Mouse (Mus musculus) testis, postnatal 14 days (tissue): Measurements from ENCODE around the gene Glis3.

Source experiments
- DNase-seq: peaks from one replicate; pipeline ENCODE4 v3.0.0; 2021; ENCODE audit warnings: low spot score

Gene Glis3

GRCm38 (mm10) chr19:28478055-28478454 is 201.8 kb downstream of the Glis3 start:
- no peak for DNase-seq

- no peak for DNase-seq
Measured at GRCm38 (mm10) chr19:28477326-28477863, 202.5 kb downstream of the Glis3 start.

- no peak for DNase-seq
Measured at GRCm38 (mm10) chr19:28473621-28474020, 206.3 kb downstream of the Glis3 start.

GRCm38 (mm10) chr19:28471144-28471543 is 208.7 kb downstream of the Glis3 start:
- no peak for DNase-seq

GRCm38 (mm10) chr19:28465779-28466178 is 214.1 kb downstream of the Glis3 start:
- DNase-seq, result no peak

GRCm38 (mm10) chr19:28454331-28454730 is 225.5 kb downstream of the Glis3 start:
- DNase-seq, result no peak

- no peak for DNase-seq
Measured at GRCm38 (mm10) chr19:28452951-28453520, 226.8 kb downstream of the Glis3 start.

- no peak for DNase-seq
Measured at GRCm38 (mm10) chr19:28448811-28449210, 231.1 kb downstream of the Glis3 start.

GRCm38 (mm10) chr19:28442161-28442560 is 237.7 kb downstream of the Glis3 start:
- no peak for DNase-seq

GRCm38 (mm10) chr19:28436457-28437148 is 243.3 kb downstream of the Glis3 start:
- DNase-seq, result no peak

- no peak for DNase-seq
Measured at GRCm38 (mm10) chr19:28428220-28428816, 251.6 kb downstream of the Glis3 start.

- no peak for DNase-seq
Measured at GRCm38 (mm10) chr19:28424180-28424579, 255.7 kb downstream of the Glis3 start.

- no peak for DNase-seq
Measured at GRCm38 (mm10) chr19:28422939-28423338, 256.9 kb downstream of the Glis3 start.

- no peak for DNase-seq
Measured at GRCm38 (mm10) chr19:28416069-28416468, 263.8 kb downstream of the Glis3 start.

GRCm38 (mm10) chr19:28408787-28409186 is 271.1 kb downstream of the Glis3 start:
- no peak for DNase-seq

GRCm38 (mm10) chr19:28402956-28403355 is 276.9 kb downstream of the Glis3 start:
- no peak for DNase-seq

- DNase-seq, result no peak
Measured at GRCm38 (mm10) chr19:28395584-28395861, 284.4 kb downstream of the Glis3 start.

- no peak for DNase-seq
Measured at GRCm38 (mm10) chr19:28394826-28395583, 284.9 kb downstream of the Glis3 start.

- DNase-seq, result no peak
Measured at GRCm38 (mm10) chr19:28393766-28394165, 286.1 kb downstream of the Glis3 start.

- DNase-seq, result no peak
Measured at GRCm38 (mm10) chr19:28392838-28393237, 287.0 kb downstream of the Glis3 start.

- no peak for DNase-seq
Measured at GRCm38 (mm10) chr19:28390920-28391319, 289.0 kb downstream of the Glis3 start.

GRCm38 (mm10) chr19:28389146-28389545 is 290.7 kb downstream of the Glis3 start:
- DNase-seq, result no peak

GRCm38 (mm10) chr19:28383425-28383824 is 296.5 kb downstream of the Glis3 start:
- DNase-seq, result no peak
